Mouse (Mus musculus): ENCODE data around the gene Fbxl19. TPM values are rescaled to one million over a fixed set of nuclear protein-coding genes. Genes with fewer than 3 reads are reported as not detected.
"Not testable (repeated sequence)": the region's sequence is repeated elsewhere in the genome, so short reads cannot be mapped to it uniquely, and the experiment has no call there.

The Fbxl19 gene
- total RNA-seq, 2 experiments from 2014 or later: 68.8 to 74.6 TPM

GRCm38 (mm10) chr7:127767671-127768345 is 23.5 kb downstream of the Fbxl19 start:
- no peak for DNase-seq (ENCODE audit: low spot score in 2 of 2)

GRCm38 (mm10) chr7:127768346-127768996 is 24.1 kb downstream of the Fbxl19 start:
- no peak for DNase-seq (ENCODE audit: low spot score in 2 of 2)

- peak; percentile 94 to 96 for DNase-seq (ENCODE audit: low spot score in 2 of 2)
These were observed 24.8 kb downstream of the Fbxl19 start for GRCm38 (mm10) chr7:127768997-127769593.

GRCm38 (mm10) chr7:127769651-127770038 is 25.3 kb downstream of the Fbxl19 start, which contains the start of gene Orai3:
TSS of gene Orai3 (plus strand) at chr7:127769815.
- DNase-seq (ENCODE audit: low spot score in 2 of 2): peak; percentile 77 to 83

- DNase-seq (ENCODE audit: low spot score in 2 of 2): no peak
These were observed 25.9 kb downstream of the Fbxl19 start for GRCm38 (mm10) chr7:127770039-127770905.

GRCm38 (mm10) chr7:127771262-127771661 is 26.9 kb downstream of the Fbxl19 start:
- peak in 1 of 2 experiments; percentile 67 for DNase-seq (ENCODE audit: low spot score in 2 of 2)

- DNase-seq (ENCODE audit: low spot score in 2 of 2): no peak
These were observed 27.7 kb downstream of the Fbxl19 start for GRCm38 (mm10) chr7:127772080-127772479.

- no peak for DNase-seq (ENCODE audit: low spot score in 2 of 2)
These were observed 28.2 kb downstream of the Fbxl19 start for GRCm38 (mm10) chr7:127772557-127772956.

- DNase-seq (ENCODE audit: low spot score in 2 of 2): peak; percentile 59 to 66
These were observed 29.5 kb downstream of the Fbxl19 start for GRCm38 (mm10) chr7:127773664-127774384.

- DNase-seq (ENCODE audit: low spot score in 2 of 2): not testable (repeated sequence)
These were observed 31.5 kb downstream of the Fbxl19 start for GRCm38 (mm10) chr7:127775837-127776236.

GRCm38 (mm10) chr7:127776426-127776825 is 32.1 kb downstream of the Fbxl19 start, which contains the start of gene Setd1a:
TSS of gene Setd1a (plus strand) at chr7:127776670.
- peak; percentile 89 to 90 for DNase-seq (ENCODE audit: low spot score in 2 of 2)

GRCm38 (mm10) chr7:127776878-127777473 is 32.6 kb downstream of the Fbxl19 start:
- peak; percentile 96 for DNase-seq (ENCODE audit: low spot score in 2 of 2)

- peak in 1 of 2 experiments; percentile 30 for DNase-seq (ENCODE audit: low spot score in 2 of 2)
These were observed 33.3 kb downstream of the Fbxl19 start for GRCm38 (mm10) chr7:127777474-127778266.

GRCm38 (mm10) chr7:127778350-127778749 is 34.0 kb downstream of the Fbxl19 start:
- DNase-seq (ENCODE audit: low spot score in 2 of 2): no peak

- no peak for DNase-seq (ENCODE audit: low spot score in 2 of 2)
These were observed 41.0 kb downstream of the Fbxl19 start, which contains the start of gene Gm49388 for GRCm38 (mm10) chr7:127785308-127785707. TSS of gene Gm49388 (plus strand) at chr7:127785608.

- no peak for DNase-seq (ENCODE audit: low spot score in 2 of 2)
These were observed 52.9 kb downstream of the Fbxl19 start for GRCm38 (mm10) chr7:127797076-127797845.

GRCm38 (mm10) chr7:127798591-127798990 is 54.2 kb downstream of the Fbxl19 start:
- DNase-seq (ENCODE audit: low spot score in 2 of 2): no peak

- DNase-seq (ENCODE audit: low spot score in 2 of 2): no peak
These were observed 54.9 kb downstream of the Fbxl19 start for GRCm38 (mm10) chr7:127799211-127799610.
